Mouse (Mus musculus) lung, postnatal 0 days (tissue): ENCODE measurements at regions not wholly inside any gene's neighbourhood (a gene's known extent, or its start where the extent isn't known, plus 50 kb on each side); places are given as distances from the start of the nearest gene placed in this dataset.

Experiments used
- CTCF ChIP-seq: IDR thresholded peaks from 2 replicates; pipeline ENCODE4 v1.5.1; 2016; ENCODE audit warnings: antibody characterized with exemption, mild to moderate bottlenecking
- EP300 ChIP-seq: IDR thresholded peaks from 2 replicates; pipeline ENCODE4 v1.6.1; 2016; ENCODE audit warnings: antibody characterized with exemption, mild to moderate bottlenecking, control low read depth

- no peak for TF ChIP-seq CTCF
- no peak for TF ChIP-seq EP300
Observed at GRCm38 (mm10) chr8:23571338-23571737, 1154.3 kb downstream of the Adam3 start.
